Mouse (Mus musculus): Measurements from ENCODE around the gene Slx4ip.
"Not testable (repeated sequence)": the region's sequence is repeated elsewhere in the genome, so short reads cannot be mapped to it uniquely, and the experiment has no call there.

Slx4ip gene

DNA sequence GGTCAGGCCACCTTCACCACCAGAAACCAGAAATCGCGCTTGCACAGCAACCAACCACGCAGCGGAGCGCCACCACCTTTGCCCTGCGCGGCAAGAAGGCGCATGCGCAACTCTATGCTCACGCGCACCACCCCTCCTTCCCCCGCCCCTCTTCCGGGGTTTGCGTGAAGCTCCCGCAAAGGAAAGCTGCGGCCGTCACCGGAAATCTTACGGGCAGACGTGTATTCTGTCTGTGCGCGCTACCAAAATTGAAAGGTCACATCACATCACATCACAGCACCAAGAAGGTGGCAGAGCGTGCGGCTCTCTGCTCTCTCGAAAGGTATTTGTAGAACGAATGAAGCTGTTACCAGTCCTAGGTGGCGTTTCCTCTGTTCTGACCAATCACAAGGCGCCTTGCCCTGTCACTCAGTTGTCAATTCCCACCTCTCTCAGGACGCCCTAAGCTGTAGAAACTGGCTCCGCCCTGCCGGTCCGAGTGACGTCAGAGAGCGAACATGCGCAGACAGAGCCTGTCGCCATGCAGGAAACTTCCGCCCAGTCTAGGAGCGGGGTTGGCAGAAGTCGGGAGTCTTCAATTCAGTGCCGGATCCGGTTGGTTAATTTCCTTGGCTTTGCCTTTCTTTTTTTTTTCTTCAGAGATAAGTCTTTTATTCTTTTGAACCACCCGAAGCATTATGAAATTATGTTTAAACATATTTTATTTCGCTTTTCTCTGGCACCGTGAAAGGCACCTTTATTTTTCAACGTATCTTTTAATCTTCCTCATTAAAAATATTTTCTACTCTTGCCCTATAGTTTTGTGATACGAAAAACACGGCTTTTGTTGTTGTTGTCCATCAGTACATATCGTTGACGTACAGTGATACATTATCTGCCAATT lies at the start of gene Slx4ip, which contains the start of the genes AL731706.1 and Mkks:
Gene Slx4ip (plus strand): TSS at position 151 of the 883 bp plus-strand sequence.
Gene AL731706.1 (minus strand): TSS at position 322 of the 883 bp plus-strand sequence.
Gene Mkks (minus strand): TSS at position 322 of the 883 bp plus-strand sequence.
- peak; percentile 99 for DNase-seq (ENCODE audit: low spot score)

GRCm38 (mm10) chr2:136850366-136850765 lies 40.7 kb upstream of the Slx4ip start:
- no peak for DNase-seq (ENCODE audit: low spot score)

DNA sequence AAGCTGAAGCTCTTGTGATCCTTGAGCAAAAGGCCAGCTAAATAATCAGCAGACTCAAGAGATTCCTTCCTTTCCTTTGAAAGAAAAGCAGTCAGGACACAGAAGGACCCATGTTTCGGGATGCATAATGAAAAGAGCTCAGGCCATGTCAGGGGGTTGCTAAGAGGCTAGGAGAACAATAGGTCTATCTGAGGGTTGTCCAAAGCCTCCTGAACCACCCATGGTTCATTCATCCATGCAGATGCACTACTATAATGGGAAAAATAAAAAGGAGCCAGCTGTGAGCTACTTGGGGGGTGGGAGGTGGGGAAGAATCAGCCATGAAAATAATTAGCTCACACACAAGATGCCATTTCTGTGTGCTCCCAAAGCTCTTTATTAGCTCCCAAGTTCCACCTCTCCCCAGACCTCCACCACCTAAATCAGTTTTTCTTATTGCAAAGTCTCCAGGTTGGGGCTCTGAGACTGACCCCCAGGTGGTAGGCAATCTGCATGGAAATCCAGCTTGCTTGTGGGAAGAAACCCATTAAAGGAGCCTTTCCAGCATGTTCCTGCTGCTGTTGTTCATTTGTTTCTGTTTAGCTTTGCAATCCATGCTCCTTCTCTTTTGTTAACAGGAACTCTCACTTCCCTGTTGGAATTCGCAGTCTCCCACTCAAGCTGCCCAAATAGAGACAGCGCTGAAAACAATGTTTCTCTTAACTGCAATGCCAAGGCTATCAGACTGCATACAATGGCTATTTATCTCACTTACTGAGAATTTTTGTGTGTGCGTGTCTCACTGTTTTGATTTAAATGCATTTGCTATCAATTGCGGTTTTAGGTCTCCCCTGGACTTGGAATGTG lies 36.3 kb upstream of the Slx4ip start:
- DNase-seq (ENCODE audit: low spot score), result no peak

DNA sequence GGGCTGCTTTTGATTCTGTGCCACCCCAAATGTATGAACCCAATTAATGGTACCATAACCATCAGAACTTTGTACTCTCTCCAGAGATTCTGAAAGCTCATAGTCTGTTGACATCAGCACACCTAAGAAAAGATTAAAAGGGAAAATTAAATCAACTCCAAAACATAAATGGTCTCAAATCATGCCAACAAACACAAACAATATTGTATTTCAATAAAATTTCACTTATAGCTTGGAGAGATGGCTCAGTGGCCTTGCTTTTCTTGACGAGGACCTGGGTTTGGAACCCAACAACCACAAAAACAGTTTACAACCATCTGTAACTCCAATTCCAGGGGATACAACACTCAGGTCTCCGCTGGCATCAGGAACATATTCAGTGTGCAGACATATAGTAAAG lies 5.4 kb upstream of the Slx4ip start, which contains the start of gene AL731706.2:
Gene AL731706.2 (minus strand): TSS at position 101 of the 400 bp plus-strand sequence.
- no peak for DNase-seq (ENCODE audit: low spot score)

- DNase-seq (ENCODE audit: low spot score), result peak; percentile 50
These were observed 4.2 kb upstream of the Slx4ip start for GRCm38 (mm10) chr2:136886846-136887245.

- not testable (repeated sequence) for DNase-seq (ENCODE audit: low spot score)
These were observed 326 bp upstream of the Slx4ip start for GRCm38 (mm10) chr2:136890716-136891067.

DNA sequence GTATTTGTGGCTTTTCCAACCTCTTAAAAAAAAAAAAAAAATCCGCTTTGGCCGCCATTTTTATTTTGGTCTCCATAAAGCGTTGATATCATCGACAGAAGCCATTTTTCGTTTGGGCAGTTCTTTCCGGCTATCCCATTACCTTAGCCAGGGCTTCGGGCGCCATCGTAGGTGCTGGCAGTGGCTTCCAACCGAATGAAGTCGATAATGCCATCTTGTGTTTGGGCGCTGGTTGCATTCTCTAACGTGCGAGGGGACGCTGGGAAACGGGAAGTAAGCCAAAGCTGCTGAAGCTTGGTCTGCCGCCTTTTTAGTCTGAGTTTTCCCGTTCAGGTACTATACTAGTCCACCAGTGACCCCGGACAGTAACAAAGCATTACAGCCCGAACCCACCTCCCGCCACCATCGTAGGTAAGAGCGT lies 943 bp downstream of the Slx4ip start:
- DNase-seq (ENCODE audit: low spot score), result peak; percentile 99

DNA sequence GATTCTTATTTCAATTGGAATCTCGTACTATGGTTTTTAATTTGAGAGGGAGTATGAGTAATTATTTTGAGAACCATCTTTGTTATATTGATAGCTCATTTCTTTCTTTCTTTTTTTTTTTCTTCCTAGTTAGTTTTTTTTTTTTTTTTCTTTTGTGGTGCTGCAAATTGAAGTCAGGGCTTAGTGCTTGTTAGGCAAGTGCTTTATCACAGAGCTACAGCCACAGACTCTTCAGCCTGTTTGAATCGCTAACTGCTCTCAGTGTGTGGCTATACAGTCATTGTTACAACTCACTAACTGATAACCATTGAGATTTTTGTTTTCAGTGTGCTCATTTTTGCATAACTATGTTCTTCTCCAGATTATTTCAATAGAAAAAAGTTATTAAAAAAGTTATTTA lies 3.5 kb downstream of the Slx4ip start:
- DNase-seq (ENCODE audit: low spot score), result no peak

DNA sequence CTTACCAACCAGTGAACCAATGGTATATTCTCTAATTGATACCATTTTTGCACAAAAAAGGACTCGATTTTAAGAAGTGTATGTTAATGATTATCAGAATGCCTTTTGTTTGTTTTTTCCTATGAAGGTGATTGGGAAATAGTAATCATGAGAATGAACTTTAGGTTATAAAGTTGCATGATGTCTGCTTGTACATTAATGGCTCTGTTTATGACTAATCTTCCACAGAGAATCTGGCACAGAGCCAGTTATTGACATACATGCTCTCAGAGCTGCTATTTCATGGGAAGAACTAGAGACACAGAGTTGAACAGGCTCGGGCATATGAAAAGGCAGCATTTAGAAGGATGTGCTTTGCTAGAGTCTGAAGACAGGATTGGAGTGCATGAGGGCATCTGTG lies 5.1 kb downstream of the Slx4ip start:
- DNase-seq (ENCODE audit: low spot score), result no peak

DNA sequence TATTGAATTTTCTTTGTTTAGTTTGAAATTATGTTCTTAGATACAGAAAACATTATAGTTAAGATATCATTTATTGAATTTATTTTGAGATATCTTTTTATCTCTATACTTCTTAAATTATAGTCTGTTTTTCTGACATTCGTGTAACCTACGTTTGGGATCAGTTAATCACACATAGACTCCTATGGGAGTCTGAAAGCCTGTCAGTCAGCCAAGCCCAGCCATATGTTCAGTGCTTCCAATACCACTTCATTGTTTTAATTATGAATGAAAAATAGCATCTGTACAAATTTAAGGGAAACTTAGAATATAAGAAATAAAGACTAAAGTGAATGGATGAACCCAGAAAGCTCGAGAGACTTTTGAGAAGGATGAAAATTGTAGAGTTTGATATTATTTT lies 17.6 kb downstream of the Slx4ip start:
- no peak for DNase-seq (ENCODE audit: low spot score)

- no peak for DNase-seq (ENCODE audit: low spot score)
These were observed 18.3 kb downstream of the Slx4ip start for GRCm38 (mm10) chr2:136909298-136909697.

DNA sequence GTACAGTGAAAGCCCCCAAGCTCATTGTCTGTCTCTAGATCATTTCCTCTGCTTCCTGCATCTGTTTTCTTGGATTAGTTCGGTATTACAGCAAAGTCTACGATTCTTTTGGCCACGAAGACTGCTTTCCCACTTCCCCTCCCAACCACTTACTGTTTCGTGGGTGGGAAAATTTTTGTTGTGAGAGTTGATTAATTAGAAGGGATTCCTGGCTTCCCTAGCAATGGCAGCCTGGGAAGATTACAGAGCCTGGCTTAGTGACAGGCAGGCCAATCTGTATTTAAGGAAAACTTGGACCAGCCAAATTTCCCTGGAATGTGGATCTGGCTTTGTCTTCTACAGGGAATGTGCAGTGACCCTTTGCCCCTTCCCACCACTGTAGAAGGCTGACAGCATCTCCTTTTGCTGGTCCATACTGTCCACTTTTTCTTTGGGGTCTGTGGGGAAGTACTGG lies 21.0 kb downstream of the Slx4ip start:
- no peak for DNase-seq (ENCODE audit: low spot score)

- no peak for DNase-seq (ENCODE audit: low spot score)
These were observed 22.0 kb downstream of the Slx4ip start for GRCm38 (mm10) chr2:136913021-136913420.

GRCm38 (mm10) chr2:136914334-136914902 lies 23.4 kb downstream of the Slx4ip start:
- DNase-seq (ENCODE audit: low spot score), result no peak

GRCm38 (mm10) chr2:136919433-136919832 lies 28.4 kb downstream of the Slx4ip start:
- no peak for DNase-seq (ENCODE audit: low spot score)

GRCm38 (mm10) chr2:136920257-136920993 lies 29.4 kb downstream of the Slx4ip start:
- no peak for DNase-seq (ENCODE audit: low spot score)

DNA sequence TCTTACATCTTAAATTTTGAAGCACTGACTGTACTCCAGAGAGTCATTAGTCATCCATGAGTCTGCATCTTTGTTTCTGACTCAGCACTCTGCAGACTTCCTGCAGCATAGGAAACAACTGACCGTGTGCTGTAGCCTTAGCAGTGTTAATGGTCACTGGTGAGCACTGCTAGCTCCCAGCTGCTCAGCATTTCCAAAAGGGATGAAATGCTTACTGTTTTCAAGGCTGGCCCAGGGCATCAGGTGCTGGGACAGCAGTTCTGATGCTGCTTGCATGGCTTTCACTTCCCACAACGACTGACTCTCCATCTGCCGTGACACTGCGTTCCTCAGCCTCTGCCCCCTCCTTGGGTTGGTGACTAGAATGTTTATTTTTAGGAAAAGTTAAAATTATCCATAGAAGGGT lies 30.0 kb downstream of the Slx4ip start:
- DNase-seq (ENCODE audit: low spot score), result peak; percentile 48

DNA sequence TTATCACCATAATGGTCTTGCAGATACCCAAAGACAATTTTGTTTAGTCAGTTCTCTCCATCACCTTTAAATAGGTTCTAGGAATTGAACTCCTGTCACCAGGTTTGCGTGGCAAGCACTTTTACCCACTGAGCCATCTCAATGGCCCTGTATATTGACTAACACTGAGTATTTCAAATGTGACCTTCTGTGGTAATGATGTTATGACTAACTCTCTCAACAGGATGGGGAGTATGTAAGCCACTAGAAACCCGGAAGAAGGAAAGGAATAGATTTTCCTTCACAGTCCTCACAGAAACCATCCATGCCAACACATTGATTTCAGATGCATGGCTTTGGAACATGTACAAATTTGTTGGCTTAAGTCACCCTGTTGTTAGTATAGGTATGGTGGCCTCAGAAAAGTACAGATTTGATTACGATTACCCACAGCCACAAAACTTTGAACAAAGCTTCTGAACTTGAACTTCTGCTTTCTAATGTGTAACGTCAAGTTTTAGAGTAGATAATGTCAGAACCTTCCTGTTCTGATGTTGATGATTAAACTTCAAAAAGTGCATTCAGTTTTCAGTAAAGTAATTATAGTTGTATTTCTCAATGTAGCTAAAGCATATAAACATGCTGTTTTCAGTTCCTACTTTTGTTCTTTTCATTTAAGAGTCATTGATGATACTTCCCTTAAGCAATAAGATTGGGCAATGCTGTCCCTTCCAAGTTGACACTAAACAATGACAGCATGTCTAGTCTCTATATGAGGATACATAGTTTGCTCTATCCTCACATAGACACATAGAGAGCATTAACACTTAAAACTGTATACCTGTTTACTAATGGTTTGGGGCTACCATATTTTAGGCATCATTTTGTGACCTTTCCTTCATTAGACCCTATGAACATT lies 45.6 kb downstream of the Slx4ip start:
- DNase-seq (ENCODE audit: low spot score), result no peak

GRCm38 (mm10) chr2:136938249-136938648 lies 47.2 kb downstream of the Slx4ip start:
- no peak for DNase-seq (ENCODE audit: low spot score)

GRCm38 (mm10) chr2:136946297-136946696 lies 55.3 kb downstream of the Slx4ip start:
- no peak for DNase-seq (ENCODE audit: low spot score)
